Mouse (Mus musculus) forebrain, postnatal 0 days (tissue): ENCODE measurements at regions not wholly inside any gene's neighbourhood (a gene's known extent, or its start where the extent isn't known, plus 50 kb on each side); places are given as distances from the start of the nearest gene placed in this dataset.

Source experiments
- ATAC-seq: fragments of 200-750 bp; cut with Nextera tagmentation; 2 replicates; pipeline ENCODE4 v1.8.0; 2017; ENCODE audit warnings: mild to moderate bottlenecking, moderate library complexity
- DNase-seq: peaks from one replicate; pipeline ENCODE4 v3.0.0-alpha.2; 2015
- H3K27ac ChIP-seq: fragments of 300-500 bp; sonication (generic); 2 replicates; pipeline ENCODE4 v1.5.1; 2014; ENCODE audit warnings: low read depth, mild to moderate bottlenecking, antibody characterized with exemption, low read length, moderate library complexity, mixed read lengths
- H3K27me3 ChIP-seq: fragments of 300-500 bp; sonication (generic); 2 replicates; pipeline ENCODE4 v1.6.1; 2014; ENCODE audit warnings: mild to moderate bottlenecking, low read length, mixed read lengths; ENCODE audit not compliant: insufficient read depth
- H3K36me3 ChIP-seq: fragments of 300-500 bp; sonication (generic); 2 replicates; pipeline ENCODE4 v1.6.1; 2014; ENCODE audit warnings: mild to moderate bottlenecking, moderate library complexity; ENCODE audit not compliant: insufficient read depth
- H3K4me1 ChIP-seq: fragments of 300-500 bp; sonication (generic); 2 replicates; pipeline ENCODE4 v1.6.1; 2014; ENCODE audit warnings: antibody characterized with exemption; ENCODE audit not compliant: insufficient read depth
- H3K4me2 ChIP-seq: fragments of 300-500 bp; sonication (generic); 2 replicates; pipeline ENCODE4 v1.6.1; 2014; ENCODE audit warnings: low read depth, mild to moderate bottlenecking, moderate library complexity
- H3K4me3 ChIP-seq: fragments of 300-500 bp; sonication (generic); 2 replicates; pipeline ENCODE4 v1.5.1; 2014; ENCODE audit warnings: low read depth, low read length, mixed read lengths
- H3K9ac ChIP-seq: fragments of 300-500 bp; sonication (generic); 2 replicates; pipeline ENCODE4 v1.6.1; 2014; ENCODE audit warnings: mild to moderate bottlenecking
- H3K9me3 ChIP-seq: fragments of 300-500 bp; sonication (generic); 2 replicates; pipeline ENCODE4 v1.6.1; 2016; ENCODE audit warnings: low read length
- CTCF ChIP-seq: sonication (generic); IDR thresholded peaks from 2 replicates; pipeline ENCODE4 v1.5.1; 2016; ENCODE audit warnings: antibody characterized with exemption, control low read depth, low read depth
- WGBS: fragments of 180-500 bp; shearing (Covaris S2); extraction: QIAGEN DNeasy Blood & Tissue Kit; methylation state at CpG from one replicate; pipeline ENCODE4 v1.1.7; 2014; 5-methylcytosine and 5-hydroxymethylcytosine counted together

GRCm38 (mm10) chr6:143559316-143559715 is 392.3 kb downstream of the Etnk1 start:
- no peak for DNase-seq
- Histone ChIP-seq H3K9ac (no peak overlapping the region), H3K36me3 (no peaks in the 10 kb centered on the region), H3K27me3 (no peaks in the 10 kb centered on the region), H3K4me2 (no peak overlapping the region), H3K9me3 (no peaks in the 10 kb centered on the region), H3K4me1 (no peaks in the 10 kb centered on the region), H3K4me3 (no peak overlapping the region), H3K27ac (no peak overlapping the region)
- 62% methylated on average over 4 of the region's 4 CpGs for WGBS
- no peak for ATAC-seq
- no peak for TF ChIP-seq CTCF

- H3K4me3 ChIP-seq, result no peak overlapping the region
- H3K9me3 ChIP-seq, result no peaks in the 10 kb centered on the region
- H3K4me2 ChIP-seq, result no peak overlapping the region
- no peak overlapping the region for H3K9ac ChIP-seq
- DNase-seq (no peak), ATAC-seq (no peak)
- H3K27me3 ChIP-seq, result no peaks in the 10 kb centered on the region
- no peaks in the 10 kb centered on the region for H3K36me3 ChIP-seq
- WGBS, result 68% methylated on average over 6 of the region's 6 CpGs
- H3K4me1 ChIP-seq, result no peaks in the 10 kb centered on the region
- H3K27ac ChIP-seq, result no peak overlapping the region
- no peak for TF ChIP-seq CTCF
Observed at GRCm38 (mm10) chr6:143561316-143562088, 394.5 kb downstream of the Etnk1 start.

- Histone ChIP-seq H3K9me3 (no peaks in the 10 kb centered on the region), H3K9ac (no peak overlapping the region), H3K4me2 (no peak overlapping the region), H3K27ac (no peak overlapping the region), H3K27me3 (no peaks in the 10 kb centered on the region), H3K36me3 (no peaks in the 10 kb centered on the region), H3K4me3 (no peak overlapping the region), H3K4me1 (no peaks in the 10 kb centered on the region)
- no peak for DNase-seq
- WGBS, result 77% methylated on average over 24 of the region's 24 CpGs
- no peak; the same call in 1 of the 2 replicates for ATAC-seq
- no peak for TF ChIP-seq CTCF
Observed at GRCm38 (mm10) chr6:143571356-143572115, 404.5 kb downstream of the Etnk1 start.

GRCm38 (mm10) chr6:143579223-143579622 is 412.2 kb downstream of the Etnk1 start:
- Histone ChIP-seq H3K36me3 (no peaks in the 10 kb centered on the region), H3K27ac (no peak overlapping the region), H3K4me2 (no peak overlapping the region), H3K9me3 (no peaks in the 10 kb centered on the region), H3K9ac (no peak overlapping the region), H3K4me1 (no peaks in the 10 kb centered on the region), H3K4me3 (no peak overlapping the region), H3K27me3 (no peaks in the 10 kb centered on the region)
- WGBS, result 89% methylated on average over 1 of the region's 1 CpGs
- DNase-seq (no peak), ATAC-seq (no peak)
- TF ChIP-seq CTCF, result no peak

- H3K9ac ChIP-seq, result no peak overlapping the region
- WGBS, result 61% methylated on average over 1 of the region's 1 CpGs
- no peaks in the 10 kb centered on the region for H3K4me1 ChIP-seq
- no peaks in the 10 kb centered on the region for H3K36me3 ChIP-seq
- no peaks in the 10 kb centered on the region for H3K9me3 ChIP-seq
- no peak overlapping the region for H3K4me2 ChIP-seq
- H3K27me3 ChIP-seq, result no peaks in the 10 kb centered on the region
- TF ChIP-seq CTCF, result no peak
- H3K4me3 ChIP-seq, result no peak overlapping the region
- DNase-seq, result no peak
- no peak overlapping the region for H3K27ac ChIP-seq
- no peak for ATAC-seq
Observed at GRCm38 (mm10) chr6:143589666-143590065, 422.6 kb downstream of the Etnk1 start.

- ATAC-seq, result no peak
- no peak overlapping the region for H3K4me2 ChIP-seq
- WGBS, result 81% methylated on average over 4 of the region's 4 CpGs
- no peaks in the 10 kb centered on the region for H3K27me3 ChIP-seq
- no peaks in the 10 kb centered on the region for H3K36me3 ChIP-seq
- no peak for TF ChIP-seq CTCF
- no peak overlapping the region for H3K27ac ChIP-seq
- H3K4me3 ChIP-seq, result no peak overlapping the region
- no peak for DNase-seq
- no peak overlapping the region for H3K9ac ChIP-seq
- H3K9me3 ChIP-seq, result no peaks in the 10 kb centered on the region
- H3K4me1 ChIP-seq, result no peaks in the 10 kb centered on the region
Observed at GRCm38 (mm10) chr6:143590231-143590630, 423.2 kb downstream of the Etnk1 start.

GRCm38 (mm10) chr6:143592490-143592889 is 425.5 kb downstream of the Etnk1 start:
- WGBS, result 93% methylated on average over 3 of the region's 3 CpGs
- DNase-seq, result no peak

More at GRCm38 (mm10) chr6:143592490-143592889, 425.5 kb downstream of the Etnk1 start:
- no peaks in the 10 kb centered on the region for H3K4me1 ChIP-seq
- H3K4me2 ChIP-seq, result no peak overlapping the region
- H3K9ac ChIP-seq, result no peak overlapping the region
- no peaks in the 10 kb centered on the region for H3K9me3 ChIP-seq
- no peaks in the 10 kb centered on the region for H3K27me3 ChIP-seq
- H3K4me3 ChIP-seq, result no peak overlapping the region
- ATAC-seq, result no peak
- H3K36me3 ChIP-seq, result no peaks in the 10 kb centered on the region
- TF ChIP-seq CTCF, result no peak
- H3K27ac ChIP-seq, result no peak overlapping the region
